Mouse (Mus musculus): Measurements from ENCODE around the gene Tnfsf15. TPM values are rescaled to one million over a fixed set of nuclear protein-coding genes. Genes with fewer than 3 reads are reported as not detected.

The Tnfsf15 gene
- polyA plus RNA-seq, 1 experiment from 2014 or later, result 0.04 TPM

- WGBS (ENCODE audit: insufficient replicate concordance), result 30% methylated on average over 16 of the region's 16 CpGs
- ATAC-seq (replicated peaks; ENCODE audit: insufficient number of reproducible peaks, low FRiP score, low TSS enrichment), result peak; percentile 67
- peak overlapping the region; percentile 14; the same call in 1 of the 2 replicates for H3K4me2 ChIP-seq
Observed at GRCm38 (mm10) chr4:63752687-63753523, 8.0 kb upstream of the Tnfsf15 start.

GRCm38 (mm10) chr4:63748061-63748730, 3.3 kb upstream of the Tnfsf15 start:
- no peak for ATAC-seq (replicated peaks; ENCODE audit: insufficient number of reproducible peaks, low FRiP score, low TSS enrichment)
- 67% methylated on average over 3 of the region's 3 CpGs for WGBS (ENCODE audit: insufficient replicate concordance)
- Histone ChIP-seq H3K9ac (ENCODE audit: low read depth, low read length) (no peak overlapping the region), H3K36me3 (ENCODE audit: control insufficient read depth, insufficient read depth, low read length) (no peaks in the 10 kb centered on the region), H3K4me3 (ENCODE audit: low read depth, low read length) (no peak overlapping the region), H3K27ac (ENCODE audit: low read depth, low read length) (no peak overlapping the region), H3K4me1 (ENCODE audit: control insufficient read depth, insufficient read depth, low read length) (peaks cover 10% of the 10 kb centered on the region; the same call in 1 of the 2 replicates), H3K9me3 (replicated peaks; ENCODE audit: control insufficient read depth, low read length) (no peaks in the 10 kb centered on the region), H3K27me3 (ENCODE audit: control insufficient read depth, insufficient read depth, low read length) (peaks cover 4% of the 10 kb centered on the region; the same call in 1 of the 2 replicates), H3K4me2 (no peak overlapping the region)

More at GRCm38 (mm10) chr4:63752687-63753523, 8.0 kb upstream of the Tnfsf15 start:
- H3K4me1 ChIP-seq (ENCODE audit: control insufficient read depth, insufficient read depth, low read length), result peaks cover 11% of the 10 kb centered on the region; the same call in 1 of the 2 replicates
- H3K9ac ChIP-seq (ENCODE audit: low read depth, low read length), result no peak overlapping the region
- no peaks in the 10 kb centered on the region for H3K36me3 ChIP-seq (ENCODE audit: control insufficient read depth, insufficient read depth, low read length)
- no peak overlapping the region for H3K4me3 ChIP-seq (ENCODE audit: low read depth, low read length)
- H3K9me3 ChIP-seq (replicated peaks; ENCODE audit: control insufficient read depth, low read length), result no peaks in the 10 kb centered on the region
- no peak overlapping the region for H3K27ac ChIP-seq (ENCODE audit: low read depth, low read length)
- H3K27me3 ChIP-seq (ENCODE audit: control insufficient read depth, insufficient read depth, low read length), result peaks cover 4% of the 10 kb centered on the region; the same call in 1 of the 2 replicates

- H3K27ac ChIP-seq (ENCODE audit: low read depth, low read length), result no peak overlapping the region
- ATAC-seq (replicated peaks; ENCODE audit: insufficient number of reproducible peaks, low FRiP score, low TSS enrichment), result no peak
- no peaks in the 10 kb centered on the region for H3K9me3 ChIP-seq (replicated peaks; ENCODE audit: control insufficient read depth, low read length)
- H3K4me1 ChIP-seq (ENCODE audit: control insufficient read depth, insufficient read depth, low read length), result no peaks in the 10 kb centered on the region
- H3K4me3 ChIP-seq (ENCODE audit: low read depth, low read length), result no peak overlapping the region
- H3K4me2 ChIP-seq, result no peak overlapping the region
- H3K36me3 ChIP-seq (ENCODE audit: control insufficient read depth, insufficient read depth, low read length), result no peaks in the 10 kb centered on the region
- peaks cover 4% of the 10 kb centered on the region; the same call in 1 of the 2 replicates for H3K27me3 ChIP-seq (ENCODE audit: control insufficient read depth, insufficient read depth, low read length)
- 39% methylated on average over 6 of the region's 6 CpGs for WGBS (ENCODE audit: insufficient replicate concordance)
- no peak overlapping the region for H3K9ac ChIP-seq (ENCODE audit: low read depth, low read length)
Observed at GRCm38 (mm10) chr4:63745271-63745670, 358 bp upstream of the Tnfsf15 start.

- H3K4me2 ChIP-seq, result no peak overlapping the region
- H3K27me3 ChIP-seq (ENCODE audit: control insufficient read depth, insufficient read depth, low read length), result 0 out of 2 replicates have a peak, but pooled peaks cover 4% of the 10 kb centered on the region
- no peak overlapping the region for H3K9ac ChIP-seq (ENCODE audit: low read depth, low read length)
- H3K27ac ChIP-seq (ENCODE audit: low read depth, low read length), result no peak overlapping the region
- no peak for ATAC-seq (replicated peaks; ENCODE audit: insufficient number of reproducible peaks, low FRiP score, low TSS enrichment)
- H3K36me3 ChIP-seq (ENCODE audit: control insufficient read depth, insufficient read depth, low read length), result no peaks in the 10 kb centered on the region
- no peaks in the 10 kb centered on the region for H3K4me1 ChIP-seq (ENCODE audit: control insufficient read depth, insufficient read depth, low read length)
- WGBS (ENCODE audit: insufficient replicate concordance), result 45% methylated on average over 1 of the region's 1 CpGs
- H3K4me3 ChIP-seq (ENCODE audit: low read depth, low read length), result no peak overlapping the region
- H3K9me3 ChIP-seq (replicated peaks; ENCODE audit: control insufficient read depth, low read length), result no peaks in the 10 kb centered on the region
Observed at GRCm38 (mm10) chr4:63743660-63744059, 1.3 kb downstream of the Tnfsf15 start.

- ATAC-seq (replicated peaks; ENCODE audit: insufficient number of reproducible peaks, low FRiP score, low TSS enrichment), result no peak
- H3K4me3 ChIP-seq (ENCODE audit: low read depth, low read length), result no peak overlapping the region
- H3K36me3 ChIP-seq (ENCODE audit: control insufficient read depth, insufficient read depth, low read length), result no peaks in the 10 kb centered on the region
- no peaks in the 10 kb centered on the region for H3K27me3 ChIP-seq (ENCODE audit: control insufficient read depth, insufficient read depth, low read length)
- H3K27ac ChIP-seq (ENCODE audit: low read depth, low read length), result no peak overlapping the region
- H3K9ac ChIP-seq (ENCODE audit: low read depth, low read length), result no peak overlapping the region
- H3K9me3 ChIP-seq (replicated peaks; ENCODE audit: control insufficient read depth, low read length), result no peaks in the 10 kb centered on the region
- H3K4me2 ChIP-seq, result no peak overlapping the region
- no peaks in the 10 kb centered on the region for H3K4me1 ChIP-seq (ENCODE audit: control insufficient read depth, insufficient read depth, low read length)
- 76% methylated on average over 5 of the region's 5 CpGs for WGBS (ENCODE audit: insufficient replicate concordance)
Observed at GRCm38 (mm10) chr4:63742763-63743371, 2.0 kb downstream of the Tnfsf15 start.

- H3K9ac ChIP-seq (ENCODE audit: low read depth, low read length), result no peak overlapping the region
- H3K27me3 ChIP-seq (ENCODE audit: control insufficient read depth, insufficient read depth, low read length), result no peaks in the 10 kb centered on the region
- H3K4me3 ChIP-seq (ENCODE audit: low read depth, low read length), result no peak overlapping the region
- no peaks in the 10 kb centered on the region for H3K9me3 ChIP-seq (replicated peaks; ENCODE audit: control insufficient read depth, low read length)
- no peak overlapping the region for H3K4me2 ChIP-seq
- H3K4me1 ChIP-seq (ENCODE audit: control insufficient read depth, insufficient read depth, low read length), result no peaks in the 10 kb centered on the region
- H3K27ac ChIP-seq (ENCODE audit: low read depth, low read length), result no peak overlapping the region
- no peaks in the 10 kb centered on the region for H3K36me3 ChIP-seq (ENCODE audit: control insufficient read depth, insufficient read depth, low read length)
- WGBS (ENCODE audit: insufficient replicate concordance), result 55% methylated on average over 7 of the region's 7 CpGs
- no peak for ATAC-seq (replicated peaks; ENCODE audit: insufficient number of reproducible peaks, low FRiP score, low TSS enrichment)
Observed at GRCm38 (mm10) chr4:63742101-63742500, 2.8 kb downstream of the Tnfsf15 start.

- no peak overlapping the region for H3K4me3 ChIP-seq (ENCODE audit: low read depth, low read length)
- WGBS (ENCODE audit: insufficient replicate concordance), result 76% methylated on average over 4 of the region's 4 CpGs
- H3K9ac ChIP-seq (ENCODE audit: low read depth, low read length), result no peak overlapping the region
- no peak overlapping the region for H3K4me2 ChIP-seq
- no peak for ATAC-seq (replicated peaks; ENCODE audit: insufficient number of reproducible peaks, low FRiP score, low TSS enrichment)
- no peak overlapping the region for H3K27ac ChIP-seq (ENCODE audit: low read depth, low read length)
- H3K4me1 ChIP-seq (ENCODE audit: control insufficient read depth, insufficient read depth, low read length), result no peaks in the 10 kb centered on the region
- no peaks in the 10 kb centered on the region for H3K36me3 ChIP-seq (ENCODE audit: control insufficient read depth, insufficient read depth, low read length)
- H3K27me3 ChIP-seq (ENCODE audit: control insufficient read depth, insufficient read depth, low read length), result no peaks in the 10 kb centered on the region
- H3K9me3 ChIP-seq (replicated peaks; ENCODE audit: control insufficient read depth, low read length), result no peaks in the 10 kb centered on the region
Observed at GRCm38 (mm10) chr4:63740761-63741160, 4.2 kb downstream of the Tnfsf15 start.

- Histone ChIP-seq H3K4me1 (ENCODE audit: control insufficient read depth, insufficient read depth, low read length) (no peaks in the 10 kb centered on the region), H3K27me3 (ENCODE audit: control insufficient read depth, insufficient read depth, low read length) (no peaks in the 10 kb centered on the region), H3K9ac (ENCODE audit: low read depth, low read length) (no peak overlapping the region), H3K36me3 (ENCODE audit: control insufficient read depth, insufficient read depth, low read length) (no peaks in the 10 kb centered on the region), H3K4me3 (ENCODE audit: low read depth, low read length) (no peak overlapping the region), H3K4me2 (no peak overlapping the region), H3K9me3 (replicated peaks; ENCODE audit: control insufficient read depth, low read length) (no peaks in the 10 kb centered on the region), H3K27ac (ENCODE audit: low read depth, low read length) (no peak overlapping the region)
- 71% methylated on average over 3 of the region's 3 CpGs for WGBS (ENCODE audit: insufficient replicate concordance)
- ATAC-seq (replicated peaks; ENCODE audit: insufficient number of reproducible peaks, low FRiP score, low TSS enrichment), result no peak
Observed at GRCm38 (mm10) chr4:63740001-63740400, 4.9 kb downstream of the Tnfsf15 start.

Measured in heart, embryonic 11.5 days (tissue).